In the genomic region with DNA sequence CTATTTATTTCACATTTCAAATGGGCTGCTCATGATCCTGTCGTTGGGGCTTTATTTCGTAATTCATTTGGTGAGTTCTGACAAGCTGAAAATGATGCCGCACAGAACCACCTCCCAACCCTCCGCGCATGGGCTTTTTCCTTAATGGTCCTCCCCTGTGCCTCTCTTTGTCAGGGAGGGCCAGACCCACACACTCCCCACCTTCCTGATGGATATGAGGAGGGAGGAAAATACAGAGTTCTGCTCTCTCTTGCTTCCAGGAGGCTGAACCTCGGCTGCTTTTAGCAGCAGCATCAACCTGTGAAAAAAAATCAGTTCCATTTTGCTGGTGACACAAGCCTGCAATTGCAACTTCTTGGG, we compare ENCODE assay signal across 20 mouse cellular contexts. TPM values are rescaled to one million over a fixed set of nuclear protein-coding genes. Genes with fewer than 3 reads are reported as not detected.
A peak's percentile ranks its signal among the peaks of the same experiment; 100 is the strongest.
DNase-seq lines count a peak whose midpoint lies in the region; ATAC-seq and TF ChIP-seq lines count a peak whose summit lies in the region.
"Had no signal": no experiment of that assay in that cellular context is flagged by ENCODE, and none has a peak within 500 bp of the region (broad histone marks: within the 10 kb centered on the region; RNA-seq: fewer than 3 reads in every experiment).

No protein-coding gene starts in this region.

- no peak for ATAC-seq in forebrain, embryonic 13.5 days
- ATAC-seq in midbrain, embryonic 12.5 days (ENCODE audit: low FRiP score, low read depth), result no peak
- no peak for ATAC-seq in midbrain, postnatal 0 days (ENCODE audit: low FRiP score)
- ATAC-seq in hindbrain, embryonic 16.5 days, result peak; percentile 61; the same call in 1 of the 2 replicates
- no peak for ATAC-seq in neural tube, embryonic 13.5 days (ENCODE audit: low read depth)
- ATAC-seq: lung, postnatal 0 days had no signal

- no peaks in the 10 kb centered on the region for H3K9me3 ChIP-seq in forebrain, embryonic 10.5 days
- H3K9me3 ChIP-seq in forebrain, embryonic 13.5 days (replicated peaks), result no peaks in the 10 kb centered on the region; the same call in 1 of the 2 replicates
- no peaks in the 10 kb centered on the region for H3K9me3 ChIP-seq in midbrain, embryonic 12.5 days
- H3K9me3 ChIP-seq in midbrain, postnatal 0 days (ENCODE audit: low read length), result no peaks in the 10 kb centered on the region
- H3K9me3 ChIP-seq in hindbrain, embryonic 16.5 days (ENCODE audit: control insufficient read depth, low read length), result no peaks in the 10 kb centered on the region
- no peaks in the 10 kb centered on the region for H3K9me3 ChIP-seq in neural tube, embryonic 13.5 days
- H3K9me3 ChIP-seq: embryonic facial prominence, embryonic 15.5 days; forebrain, embryonic 12.5 days; limb, embryonic 15.5 days had no signal

- no peak for DNase-seq in forebrain, embryonic 10.5 days (ENCODE audit: extremely low spot score, low spot score)
- no peak for DNase-seq in midbrain, postnatal 0 days (ENCODE audit: low spot score)
- DNase-seq in thymus, postnatal 10 days (ENCODE audit: low spot score in 2 of 2), result no peak
- DNase-seq: adrenal gland, postnatal 14 days; cerebellum, postnatal 10 days; gastrocnemius, postnatal 10 days; heart, adult 18-20 months; kidney, adult 11 months; right cerebral cortex, postnatal 14 days; spleen, adult 18-20 months; thymus, postnatal 36 days had no signal

- H3K4me2 ChIP-seq in forebrain, embryonic 13.5 days, result no peak overlapping the region
- H3K4me2 ChIP-seq in midbrain, embryonic 12.5 days (replicated peaks), result no peak overlapping the region
- no peak overlapping the region for H3K4me2 ChIP-seq in midbrain, postnatal 0 days (ENCODE audit: low read depth, low read length, poor library complexity, severe bottlenecking)
- H3K4me2 ChIP-seq in hindbrain, embryonic 16.5 days (ENCODE audit: low read length), result no peak overlapping the region
- H3K4me2 ChIP-seq in neural tube, embryonic 13.5 days, result no peak overlapping the region
- H3K4me2 ChIP-seq: embryonic facial prominence, embryonic 15.5 days; forebrain, embryonic 12.5 days; limb, embryonic 15.5 days had no signal

- no peak for TF ChIP-seq CTCF in midbrain, postnatal 0 days (IDR thresholded peaks at IDR 0.05)

- no peaks in the 10 kb centered on the region for H3K36me3 ChIP-seq in forebrain, embryonic 10.5 days (replicated peaks)
- H3K36me3 ChIP-seq in forebrain, embryonic 13.5 days (ENCODE audit: poor library complexity, severe bottlenecking), result no peaks in the 10 kb centered on the region
- H3K36me3 ChIP-seq in midbrain, embryonic 12.5 days, result no peaks in the 10 kb centered on the region
- no peaks in the 10 kb centered on the region for H3K36me3 ChIP-seq in midbrain, postnatal 0 days (ENCODE audit: insufficient read depth, low read length)
- H3K36me3 ChIP-seq in hindbrain, embryonic 16.5 days (ENCODE audit: control insufficient read depth, insufficient read depth, low read length), result no peaks in the 10 kb centered on the region
- no peaks in the 10 kb centered on the region for H3K36me3 ChIP-seq in neural tube, embryonic 13.5 days
- H3K36me3 ChIP-seq: embryonic facial prominence, embryonic 15.5 days; forebrain, embryonic 12.5 days; limb, embryonic 15.5 days had no signal

- H3K27ac ChIP-seq in forebrain, embryonic 10.5 days, result 0 out of 2 replicates have a peak overlapping the region, but pooled peaks have one; percentile 60
- H3K27ac ChIP-seq in forebrain, embryonic 13.5 days, result no peak overlapping the region
- peak overlapping the region; percentile 15 for H3K27ac ChIP-seq in midbrain, embryonic 12.5 days (replicated peaks)
- no peak overlapping the region for H3K27ac ChIP-seq in midbrain, postnatal 0 days (ENCODE audit: low read depth, low read length)
- H3K27ac ChIP-seq in hindbrain, embryonic 16.5 days (ENCODE audit: low read depth, low read length), result no peak overlapping the region
- H3K27ac ChIP-seq in neural tube, embryonic 13.5 days (replicated peaks), result peak overlapping the region; percentile 68
- H3K27ac ChIP-seq: embryonic facial prominence, embryonic 15.5 days; limb, embryonic 15.5 days had no signal

- WGBS in forebrain, embryonic 10.5 days, result 75% methylated on average over 6 of the region's 6 CpGs
- WGBS in forebrain, embryonic 13.5 days, result 54% methylated on average over 6 of the region's 6 CpGs
- WGBS in midbrain, embryonic 12.5 days, result 59% methylated on average over 6 of the region's 6 CpGs
- WGBS in midbrain, postnatal 0 days, result 37% methylated on average over 6 of the region's 6 CpGs
- WGBS in hindbrain, embryonic 16.5 days, result 39% methylated on average over 6 of the region's 6 CpGs
- 36% methylated on average over 6 of the region's 6 CpGs for WGBS in neural tube, embryonic 13.5 days

- no peak overlapping the region for H3K4me3 ChIP-seq in forebrain, embryonic 10.5 days
- no peak overlapping the region for H3K4me3 ChIP-seq in forebrain, embryonic 13.5 days
- H3K4me3 ChIP-seq in midbrain, embryonic 12.5 days, result no peak overlapping the region
- no peak overlapping the region for H3K4me3 ChIP-seq in midbrain, postnatal 0 days (ENCODE audit: low read depth, low read length)
- H3K4me3 ChIP-seq in hindbrain, embryonic 16.5 days (ENCODE audit: low read length), result no peak overlapping the region
- no peak overlapping the region for H3K4me3 ChIP-seq in neural tube, embryonic 13.5 days
- H3K4me3 ChIP-seq: embryonic facial prominence, embryonic 15.5 days; forebrain, embryonic 12.5 days; limb, embryonic 15.5 days had no signal

- peaks cover 16% of the 10 kb centered on the region; the same call in 1 of the 2 replicates for H3K4me1 ChIP-seq in forebrain, embryonic 10.5 days
- no peaks in the 10 kb centered on the region for H3K4me1 ChIP-seq in forebrain, embryonic 13.5 days
- no peaks in the 10 kb centered on the region; the same call in 1 of the 2 replicates for H3K4me1 ChIP-seq in midbrain, embryonic 12.5 days
- no peaks in the 10 kb centered on the region for H3K4me1 ChIP-seq in midbrain, postnatal 0 days (ENCODE audit: insufficient read depth, low read length)
- H3K4me1 ChIP-seq in hindbrain, embryonic 16.5 days (ENCODE audit: control insufficient read depth, insufficient read depth, low read depth, low read length), result no peaks in the 10 kb centered on the region
- peaks cover 24% of the 10 kb centered on the region for H3K4me1 ChIP-seq in neural tube, embryonic 13.5 days (replicated peaks)
- H3K4me1 ChIP-seq: embryonic facial prominence, embryonic 15.5 days; limb, embryonic 15.5 days had no signal

- H3K27me3 ChIP-seq in forebrain, embryonic 10.5 days (ENCODE audit: poor library complexity, severe bottlenecking), result no peaks in the 10 kb centered on the region; the same call in none of the 2 replicates
- peaks cover 8% of the 10 kb centered on the region; the same call in 1 of the 2 replicates for H3K27me3 ChIP-seq in forebrain, embryonic 13.5 days
- no peaks in the 10 kb centered on the region for H3K27me3 ChIP-seq in midbrain, embryonic 12.5 days
- no peaks in the 10 kb centered on the region for H3K27me3 ChIP-seq in midbrain, postnatal 0 days (ENCODE audit: insufficient read depth, low read length)
- no peaks in the 10 kb centered on the region for H3K27me3 ChIP-seq in hindbrain, embryonic 16.5 days (replicated peaks; ENCODE audit: control insufficient read depth, insufficient read depth, low read length)
- no peaks in the 10 kb centered on the region for H3K27me3 ChIP-seq in neural tube, embryonic 13.5 days

- H3K9ac ChIP-seq in forebrain, embryonic 13.5 days, result no peak overlapping the region
- H3K9ac ChIP-seq in midbrain, embryonic 12.5 days (replicated peaks), result no peak overlapping the region
- no peak overlapping the region for H3K9ac ChIP-seq in midbrain, postnatal 0 days (replicated peaks; ENCODE audit: low read length, poor library complexity, severe bottlenecking)
- H3K9ac ChIP-seq in hindbrain, embryonic 16.5 days (ENCODE audit: low read depth, low read length), result no peak overlapping the region
- no peak overlapping the region for H3K9ac ChIP-seq in neural tube, embryonic 13.5 days
- H3K9ac ChIP-seq: embryonic facial prominence, embryonic 15.5 days; forebrain, embryonic 12.5 days; limb, embryonic 15.5 days had no signal

RNA-seq across cellular contexts. Expression of a gene that starts 44.4 kb away (rescaled TPM):
- polyA plus RNA-seq in forebrain, embryonic 10.5 days (2016; fragmentation: Nextera tagmentation; extraction: Ambion mirVana), result 0.97 and 1.4 TPM in 2 replicates
- 1.0 TPM in 2 replicates for polyA plus RNA-seq in forebrain, embryonic 13.5 days (2015; fragmentation: Nextera tagmentation; extraction: Ambion mirVana)
- 1.5 and 2.1 TPM in 2 replicates for polyA plus RNA-seq in midbrain, embryonic 12.5 days (2016; fragmentation: Nextera tagmentation; extraction: Ambion mirVana)
- total RNA-seq in midbrain, postnatal 0 days (2014; rRNA removed), result 13.5 and 17.5 TPM in 2 replicates
- polyA plus RNA-seq in midbrain, postnatal 0 days (2015; fragmentation: Nextera tagmentation; extraction: Ambion mirVana), result 17.0 and 18.1 TPM in 2 replicates
- polyA plus RNA-seq in hindbrain, embryonic 16.5 days (2015; fragmentation: Nextera tagmentation; extraction: Ambion mirVana), result 24.9 and 31.1 TPM in 2 replicates
- polyA plus RNA-seq in neural tube, embryonic 13.5 days (2015; fragmentation: Nextera tagmentation; extraction: Ambion mirVana), result 6.1 and 6.9 TPM in 2 replicates
- total RNA-seq: neutrophil, adult 5-6 weeks had no signal

RNA-seq across cellular contexts. Expression of a gene that starts 44.6 kb away (rescaled TPM):
- 33.4 and 34.4 TPM in 2 replicates for polyA plus RNA-seq in forebrain, embryonic 10.5 days (2016; fragmentation: Nextera tagmentation; extraction: Ambion mirVana)
- polyA plus RNA-seq in forebrain, embryonic 13.5 days (2015; fragmentation: Nextera tagmentation; extraction: Ambion mirVana), result 62.4 and 71.9 TPM in 2 replicates
- polyA plus RNA-seq in midbrain, embryonic 12.5 days (2016; fragmentation: Nextera tagmentation; extraction: Ambion mirVana), result 77.4 and 79.8 TPM in 2 replicates
- 169 and 189 TPM in 2 replicates for total RNA-seq in midbrain, postnatal 0 days (2014; rRNA removed)
- polyA plus RNA-seq in midbrain, postnatal 0 days (2015; fragmentation: Nextera tagmentation; extraction: Ambion mirVana), result 107 and 116 TPM in 2 replicates
- polyA plus RNA-seq in hindbrain, embryonic 16.5 days (2015; fragmentation: Nextera tagmentation; extraction: Ambion mirVana), result 104 and 114 TPM in 2 replicates
- 81.4 and 87.6 TPM in 2 replicates for polyA plus RNA-seq in neural tube, embryonic 13.5 days (2015; fragmentation: Nextera tagmentation; extraction: Ambion mirVana)

RNA-seq across cellular contexts. Expression of a gene that starts 52.9 kb away (rescaled TPM):
- 8.4 and 10.4 TPM in 2 replicates for polyA plus RNA-seq in forebrain, embryonic 10.5 days (2016; fragmentation: Nextera tagmentation; extraction: Ambion mirVana)
- 14.2 and 16.7 TPM in 2 replicates for polyA plus RNA-seq in forebrain, embryonic 13.5 days (2015; fragmentation: Nextera tagmentation; extraction: Ambion mirVana)
- 14.6 and 17.1 TPM in 2 replicates for polyA plus RNA-seq in midbrain, embryonic 12.5 days (2016; fragmentation: Nextera tagmentation; extraction: Ambion mirVana)
- total RNA-seq in midbrain, postnatal 0 days (2014; rRNA removed), result 23.4 and 27.7 TPM in 2 replicates
- polyA plus RNA-seq in midbrain, postnatal 0 days (2015; fragmentation: Nextera tagmentation; extraction: Ambion mirVana), result 23.6 and 25.8 TPM in 2 replicates
- 20.3 and 22.9 TPM in 2 replicates for polyA plus RNA-seq in hindbrain, embryonic 16.5 days (2015; fragmentation: Nextera tagmentation; extraction: Ambion mirVana)
- polyA plus RNA-seq in neural tube, embryonic 13.5 days (2015; fragmentation: Nextera tagmentation; extraction: Ambion mirVana), result 16.4 and 16.6 TPM in 2 replicates

Comparison
In these comparisons a context has a peak if more than half of its experiments do, and no peak if none do; other contexts are left out.
1. H3K27ac ChIP-seq: peak in forebrain, embryonic 10.5 days (single experiment), midbrain, embryonic 12.5 days (single experiment) and neural tube, embryonic 13.5 days (single experiment); none in forebrain, embryonic 13.5 days (single experiment), midbrain, postnatal 0 days (single experiment) and hindbrain, embryonic 16.5 days (single experiment).